Mouse (Mus musculus) CH12.LX (cell line): ENCODE measurements around the gene Rab3ip. TPM values are rescaled to one million over a fixed set of nuclear protein-coding genes. Genes with fewer than 3 reads are reported as not detected.

Source experiments
- DNase-seq: peaks from one replicate; pipeline ENCODE4 v3.0.0-alpha.2; 2013; ENCODE audit errors: extremely low read depth
- H3K27ac ChIP-seq: 2 replicates; pipeline ENCODE4 v1.5.1; 2012; ENCODE audit warnings: low read depth, mild to moderate bottlenecking, control low read depth, moderate library complexity; ENCODE audit not compliant: insufficient read depth
- H3K27me3 ChIP-seq: replicated peaks from 2 replicates; pipeline ENCODE3; 2012; ENCODE audit warnings: inconsistent platforms
- H3K36me3 ChIP-seq, 2 experiments: replicated peaks in 1 of 2; 2 replicates each; pipeline versions ENCODE3 to v1.6.1; 2012; ENCODE audit warnings: inconsistent platforms in 1 of 2, low read length in 1 of 2, mild to moderate bottlenecking in 1 of 2, mixed read lengths in 1 of 2, moderate library complexity in 1 of 2; ENCODE audit not compliant: control insufficient read depth in 1 of 2, insufficient read depth in 1 of 2
- H3K4me1 ChIP-seq, 2 experiments: 2 replicates each; pipeline ENCODE4 v1.6.1; 2012; ENCODE audit warnings: inconsistent platforms in 1 of 2, moderate library complexity in 1 of 2; ENCODE audit not compliant: insufficient read depth in 2 of 2, control insufficient read depth in 1 of 2
- H3K4me2 ChIP-seq: 2 replicates; pipeline ENCODE4 v1.6.1; 2012; ENCODE audit warnings: low read depth, mild to moderate bottlenecking, control low read depth; ENCODE audit not compliant: poor library complexity, insufficient read depth, severe bottlenecking
- H3K4me3 ChIP-seq, 3 experiments: fragments of 150-350 bp in 1 of 3; sonication (generic) in 1 of 3; replicated peaks in 1 of 3; 2 replicates each; pipeline versions ENCODE3 to v1.5.1; 2011 to 2012; ENCODE audit warnings: low read depth in 2 of 3, low read length in 2 of 3, mild to moderate bottlenecking in 2 of 3, moderate library complexity in 2 of 3, control low read depth in 1 of 3, improper control_type of control experiment in 1 of 3, inconsistent platforms in 1 of 3, mixed read lengths in 1 of 3; ENCODE audit not compliant: poor library complexity in 1 of 3
- H3K79me2 ChIP-seq: replicated peaks from 2 replicates; pipeline ENCODE4 v1.6.1; 2012; ENCODE audit warnings: mild to moderate bottlenecking, moderate library complexity; ENCODE audit not compliant: control insufficient read depth, poor library complexity, insufficient read depth, severe bottlenecking; ENCODE audit errors: extremely low read depth
- H3K9ac ChIP-seq: 2 replicates; pipeline ENCODE4 v1.6.1; 2012; ENCODE audit warnings: low read depth, mild to moderate bottlenecking, control low read depth, moderate library complexity; ENCODE audit not compliant: insufficient read depth
- H3K9me3 ChIP-seq: replicated peaks from 2 replicates; pipeline ENCODE3; 2012; ENCODE audit warnings: low read length, inconsistent platforms, mixed read lengths
- BHLHE40 ChIP-seq: IDR thresholded peaks from 2 replicates; pipeline ENCODE4 v1.6.1; 2011; ENCODE audit warnings: mild to moderate bottlenecking, low read depth, low read length, improper control_type of control experiment
- CHD1 ChIP-seq: IDR thresholded peaks from 2 replicates; pipeline ENCODE4 v1.6.1; 2012; ENCODE audit warnings: low read depth, low read length, improper control_type of control experiment, inconsistent platforms
- CHD2 ChIP-seq: IDR thresholded peaks from 2 replicates; pipeline ENCODE4 v1.6.1; 2011; ENCODE audit warnings: low read length, improper control_type of control experiment
- CTCF ChIP-seq, 2 experiments: IDR thresholded peaks in 1 of 2; conservative IDR thresholded peaks in 1 of 2; 2 replicates each; pipeline ENCODE4 v1.5.1; 2011 to 2012; ENCODE audit warnings: low read depth in 2 of 2, low read length in 2 of 2, improper control_type of control experiment in 1 of 2, inconsistent platforms in 1 of 2, mild to moderate bottlenecking in 1 of 2, moderate library complexity in 1 of 2
- ELF1 ChIP-seq: IDR thresholded peaks from 2 replicates; pipeline ENCODE4 v1.6.1; 2014; ENCODE audit warnings: low read depth, mild to moderate bottlenecking, inconsistent platforms, low read length, improper control_type of control experiment
- ETS1 ChIP-seq: conservative IDR thresholded peaks from 2 replicates; pipeline ENCODE4 v1.6.1; 2012; ENCODE audit warnings: low read depth, mild to moderate bottlenecking, inconsistent platforms, low read length, improper control_type of control experiment, moderate library complexity
- IRF4 ChIP-seq: IDR thresholded peaks from 2 replicates; pipeline ENCODE4 v1.6.1; 2014; ENCODE audit warnings: low read depth, mild to moderate bottlenecking, inconsistent platforms, low read length, improper control_type of control experiment
- JUND ChIP-seq: conservative IDR thresholded peaks from 2 replicates; pipeline ENCODE4 v1.6.1; 2011; ENCODE audit warnings: low read depth, low read length, improper control_type of control experiment
- KAT2A ChIP-seq: IDR thresholded peaks from 2 replicates; pipeline ENCODE4 v1.6.1; 2012; ENCODE audit warnings: low read length, improper control_type of control experiment, inconsistent platforms; ENCODE audit not compliant: insufficient replicate concordance
- MAX ChIP-seq: IDR thresholded peaks from 2 replicates; pipeline ENCODE4 v1.6.1; 2011; ENCODE audit warnings: low read length, improper control_type of control experiment
- MEF2A ChIP-seq: IDR thresholded peaks from 2 replicates; pipeline ENCODE4 v1.6.1; 2014; ENCODE audit warnings: low read depth, mild to moderate bottlenecking, inconsistent platforms, low read length, improper control_type of control experiment, borderline replicate concordance
- MXI1 ChIP-seq: IDR thresholded peaks from 2 replicates; pipeline ENCODE4 v1.6.1; 2011; ENCODE audit warnings: mild to moderate bottlenecking, low read depth, low read length, improper control_type of control experiment
- MYC ChIP-seq: IDR thresholded peaks from 2 replicates; pipeline ENCODE4 v1.6.1; 2011; ENCODE audit warnings: low read depth, mild to moderate bottlenecking, improper control_type of control experiment, low read length
- NELFE ChIP-seq: IDR thresholded peaks from 2 replicates; pipeline ENCODE4 v1.6.1; 2011; ENCODE audit warnings: low read depth, low read length, improper control_type of control experiment
- POLR2A ChIP-seq: IDR thresholded peaks from 2 replicates; pipeline ENCODE4 v1.6.1; 2011; ENCODE audit warnings: low read depth, mild to moderate bottlenecking, improper control_type of control experiment, low read length
- POLR2AphosphoS2 ChIP-seq: IDR thresholded peaks from 2 replicates; pipeline ENCODE4 v1.6.1; 2011; ENCODE audit warnings: low read depth, low read length, improper control_type of control experiment
- RCOR1 ChIP-seq: conservative IDR thresholded peaks from 2 replicates; pipeline ENCODE4 v1.6.1; 2012; ENCODE audit warnings: low read depth, mild to moderate bottlenecking, inconsistent platforms, low read length, improper control_type of control experiment
- SIN3A ChIP-seq: IDR thresholded peaks from 2 replicates; pipeline ENCODE4 v1.6.1; 2012; ENCODE audit warnings: low read length, improper control_type of control experiment, inconsistent platforms
- SMC3 ChIP-seq: IDR thresholded peaks from 2 replicates; pipeline ENCODE4 v1.6.1; 2011; ENCODE audit warnings: low read depth, low read length, improper control_type of control experiment
- TBP ChIP-seq: conservative IDR thresholded peaks from 2 replicates; pipeline ENCODE4 v1.6.1; 2011; ENCODE audit warnings: low read depth, low read length, improper control_type of control experiment
- TCF12 ChIP-seq: IDR thresholded peaks from 2 replicates; pipeline ENCODE4 v1.6.1; 2014; ENCODE audit warnings: low read depth, mild to moderate bottlenecking, inconsistent platforms, low read length, improper control_type of control experiment
- UBTF ChIP-seq: IDR thresholded peaks from 2 replicates; pipeline ENCODE4 v1.6.1; 2012; ENCODE audit warnings: low read depth, mild to moderate bottlenecking, inconsistent platforms, low read length, improper control_type of control experiment, moderate library complexity
- USF1 ChIP-seq: IDR thresholded peaks from 2 replicates; pipeline ENCODE4 v1.6.1; 2014; ENCODE audit warnings: low read depth, mild to moderate bottlenecking, inconsistent platforms, low read length, improper control_type of control experiment
- USF2 ChIP-seq: conservative IDR thresholded peaks from 2 replicates; pipeline ENCODE4 v1.6.1; 2011; ENCODE audit warnings: low read depth, low read length, improper control_type of control experiment
- ZC3H11A ChIP-seq: IDR thresholded peaks from 2 replicates; pipeline ENCODE4 v1.6.1; 2012; ENCODE audit warnings: low read depth, mild to moderate bottlenecking, inconsistent platforms, low read length, improper control_type of control experiment
- ZMIZ1 ChIP-seq: IDR thresholded peaks from 2 replicates; pipeline ENCODE4 v1.6.1; 2012; ENCODE audit warnings: low read depth, mild to moderate bottlenecking, inconsistent platforms, low read length, improper control_type of control experiment
- ZNF384 ChIP-seq: IDR thresholded peaks from 2 replicates; pipeline ENCODE4 v1.6.1; 2012; ENCODE audit warnings: low read depth, low read length, improper control_type of control experiment, inconsistent platforms
- dilution Hi-C: fragments of 300-500 bp; cut with MboI; formaldehyde crosslinking; loops from 2 replicates; pipeline ENCODE4 v1.14.3; 2020; ENCODE audit warnings: low sequenced_read_pairs; ENCODE audit not compliant: extremely low pct_unique_long_range_greater_than_20kb, extremely low pct_ligation_motif_present
- in situ Hi-C: fragments of 300-500 bp; cut with MboI; formaldehyde crosslinking; loops from 3 replicates; pipeline ENCODE4 v1.14.3; 2019; ENCODE audit warnings: low sequenced_read_pairs, low pct_ligation_motif_present, low pct_unique_long_range_greater_than_20kb, mixed read lengths
- polyA plus RNA-seq: library from polyadenylated mRNA; unstranded; fragments of >175 nt; gene quantifications from 2 replicates; pipeline ENCODE4 v1.2.1, GENCODE M21; 2012; ENCODE audit warnings: low read depth; ENCODE audit not compliant: insufficient read length
- total RNA-seq, 2 experiments: library from RNA; depleted of rRNA; stranded (reverse); fragments of 300-350 nt in 1 of 2; fragments of >200 nt in 1 of 2; gene quantifications; 2 replicates each; pipeline ENCODE4 v1.2.3; 2012 to 2014

Rab3ip gene
- total and polyA plus RNA-seq, 3 experiments = 9.3 to 18.3 (median 10.3) TPM

GRCm38 (mm10) chr10:116998716-116999455 lies 48.3 kb upstream of the Rab3ip start:
- H3K4me1 ChIP-seq = peaks cover 0 to 7% of the 10 kb centered on the region in 2 experiments; a peak in 2 of 4 replicates
- no peak overlapping the region for H3K9ac ChIP-seq
- no peak overlapping the region for H3K4me2 ChIP-seq
- H3K9me3 ChIP-seq = no peaks in the 10 kb centered on the region
- H3K4me3 ChIP-seq = no peak overlapping the region
- TF ChIP-seq IRF4 = no peak
- no peak for TF ChIP-seq POLR2A
- no peak for TF ChIP-seq ZC3H11A
- TF ChIP-seq ELF1 = no peak
- TF ChIP-seq SMC3 = no peak
- no peak for TF ChIP-seq NELFE
- no peak for TF ChIP-seq POLR2AphosphoS2
- TF ChIP-seq MEF2A = no peak
- no peak for TF ChIP-seq ZNF384
- no peak for TF ChIP-seq TBP
- no peak for TF ChIP-seq UBTF
- no peak for TF ChIP-seq TCF12
- TF ChIP-seq USF2 = no peak
- TF ChIP-seq SIN3A = no peak
- no peak for TF ChIP-seq JUND
- no peak for TF ChIP-seq RCOR1
- TF ChIP-seq KAT2A = no peak
- TF ChIP-seq MAX = no peak
- no peak for TF ChIP-seq ZMIZ1
- no peak for TF ChIP-seq CHD2
- H3K36me3 ChIP-seq = no peaks in the 10 kb centered on the region
- no peaks in the 10 kb centered on the region for H3K79me2 ChIP-seq
- DNase-seq = no peak
- no peaks in the 10 kb centered on the region for H3K27me3 ChIP-seq
- no peak overlapping the region for H3K27ac ChIP-seq
- dilution Hi-C loops = no loop called here
- in situ Hi-C loops = no loop called here

GRCm38 (mm10) chr10:116996236-116996600 lies 45.6 kb upstream of the Rab3ip start:
- H3K36me3 ChIP-seq = no peaks in the 10 kb centered on the region
- no peak overlapping the region for H3K4me3 ChIP-seq
- dilution Hi-C loops (no loop called here), in situ Hi-C loops (no loop called here)
- no peaks in the 10 kb centered on the region for H3K79me2 ChIP-seq
- H3K27ac ChIP-seq = no peak overlapping the region
- H3K27me3 ChIP-seq = no peaks in the 10 kb centered on the region
- H3K4me1 ChIP-seq = peaks cover 0 to 7% of the 10 kb centered on the region in 2 experiments; a peak in 2 of 4 replicates
- no peaks in the 10 kb centered on the region for H3K9me3 ChIP-seq
- DNase-seq = no peak
- no peak overlapping the region for H3K4me2 ChIP-seq
- H3K9ac ChIP-seq = no peak overlapping the region
- TF ChIP-seq TCF12 (no peak), CHD1 (no peak), ZMIZ1 (no peak), POLR2AphosphoS2 (no peak), JUND (no peak), CHD2 (no peak), MAX (no peak), MXI1 (no peak), USF1 (no peak), ETS1 (no peak), CTCF (conservative IDR thresholded peaks at IDR 0.05 in 1 of 2, IDR thresholded peaks at IDR 0.05 in 1 of 2; ENCODE audit: low read depth in 2 of 2, low read length in 2 of 2) (no peak), BHLHE40 (no peak), RCOR1 (no peak), NELFE (no peak), MYC (no peak), UBTF (no peak), KAT2A (no peak)
